Mouse (Mus musculus): ENCODE measurements around the gene Ccnb1.

DNA sequence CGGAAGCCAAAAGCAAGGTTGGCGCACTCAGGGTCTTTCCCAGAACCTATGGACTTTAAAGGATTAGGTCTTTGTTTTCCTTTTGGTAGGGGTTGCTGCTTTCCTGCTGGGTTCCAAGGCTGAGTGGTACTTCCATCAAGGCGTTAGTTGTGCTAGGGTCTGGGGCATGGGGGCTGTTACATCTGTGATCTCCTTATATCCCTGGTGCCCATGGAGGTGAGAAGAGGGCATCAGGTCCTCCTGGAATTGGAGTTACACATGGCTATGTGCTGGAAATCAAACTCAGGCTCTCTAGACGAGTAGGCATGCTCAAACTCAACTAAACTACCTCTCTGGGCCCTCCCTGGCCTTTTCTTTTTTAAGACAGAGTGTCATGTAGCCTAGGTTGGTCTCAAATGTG is 32.2 kb downstream of the Ccnb1 start:
- no peak for TF ChIP-seq CTCF (conservative IDR thresholded peaks at IDR 0.05; ENCODE audit: insufficient read depth, insufficient read length, low read depth, low read length)
- no peak for TF ChIP-seq POLR2A (IDR thresholded peaks at IDR 0.05; ENCODE audit: low read depth, low read length)
